Mouse (Mus musculus): Measurements from ENCODE around the gene Ankrd45. TPM values are rescaled to one million over a fixed set of nuclear protein-coding genes. Genes with fewer than 3 reads are reported as not detected.

The Ankrd45 gene
- polyA plus RNA-seq (2015; fragmentation: Illumina TruSeq; extraction: RNeasy Lipid Tissue Mini Kit (QIAGEN cat#74804); ENCODE audit: low read depth, low replicate concordance), result 48.2 TPM

GRCm38 (mm10) chr1:161142531-161143159 is at the start of gene Ankrd45:
Gene Ankrd45, plus strand, starts transcription at chr1:161142691.

GRCm38 (mm10) chr1:161130726-161131664 is 11.5 kb upstream of the Ankrd45 start, which contains the start of gene Klhl20:
Gene Klhl20, minus strand, starts transcription at chr1:161131511.

GRCm38 (mm10) chr1:161159214-161159613 is 16.7 kb downstream of the Ankrd45 start, which contains the start of gene Tex50:
Gene Tex50, minus strand, starts transcription at chr1:161159314.

Other genes with a start within 250 kb of the Ankrd45 start
- gene Rc3h1, start 236.3 kb upstream of the Ankrd45 start, polyA plus RNA-seq (2015; fragmentation: Illumina TruSeq; extraction: RNeasy Lipid Tissue Mini Kit (QIAGEN cat#74804); ENCODE audit: low read depth, low replicate concordance), result 9.8 TPM
- gene Serpinc1, start 164.1 kb upstream of the Ankrd45 start, polyA plus RNA-seq (2015; fragmentation: Illumina TruSeq; extraction: RNeasy Lipid Tissue Mini Kit (QIAGEN cat#74804); ENCODE audit: low read depth, low replicate concordance), result 1.7 TPM
- gene Zbtb37, start 107.8 kb upstream of the Ankrd45 start, polyA plus RNA-seq (2015; fragmentation: Illumina TruSeq; extraction: RNeasy Lipid Tissue Mini Kit (QIAGEN cat#74804); ENCODE audit: low read depth, low replicate concordance), result 6.5 TPM
- gene Dars2, start 72.0 kb upstream of the Ankrd45 start, polyA plus RNA-seq (2015; fragmentation: Illumina TruSeq; extraction: RNeasy Lipid Tissue Mini Kit (QIAGEN cat#74804); ENCODE audit: low read depth, low replicate concordance), result 25.3 TPM
- gene Cenpl, start 72.0 kb upstream of the Ankrd45 start, polyA plus RNA-seq (2015; fragmentation: Illumina TruSeq; extraction: RNeasy Lipid Tissue Mini Kit (QIAGEN cat#74804); ENCODE audit: low read depth, low replicate concordance), result 2.5 TPM
- gene Klhl20, start 11.2 kb upstream of the Ankrd45 start, polyA plus RNA-seq (2015; fragmentation: Illumina TruSeq; extraction: RNeasy Lipid Tissue Mini Kit (QIAGEN cat#74804); ENCODE audit: low read depth, low replicate concordance), result 17.3 TPM
- not detected for gene Tex50, start 16.6 kb downstream of the Ankrd45 start, polyA plus RNA-seq (2015; fragmentation: Illumina TruSeq; extraction: RNeasy Lipid Tissue Mini Kit (QIAGEN cat#74804); ENCODE audit: low read depth, low replicate concordance)
- 415 TPM for gene Prdx6, start 108.5 kb downstream of the Ankrd45 start, polyA plus RNA-seq (2015; fragmentation: Illumina TruSeq; extraction: RNeasy Lipid Tissue Mini Kit (QIAGEN cat#74804); ENCODE audit: low read depth, low replicate concordance)